Mouse (Mus musculus) testis, adult 2 months (tissue): Measurements from ENCODE around the gene Plet1.

Experiments
- CTCF ChIP-seq: fragments of 200-500 bp; IDR thresholded peaks from 2 replicates; pipeline ENCODE4 v1.5.1; 2012; ENCODE audit warnings: low read depth, mild to moderate bottlenecking, inconsistent platforms, low read length, moderate library complexity; ENCODE audit not compliant: control insufficient read depth, insufficient read depth, insufficient replicate concordance
- POLR2A ChIP-seq: fragments of 200-500 bp; IDR thresholded peaks from 2 replicates; pipeline ENCODE4 v1.6.1; 2012; ENCODE audit warnings: low read depth, mild to moderate bottlenecking, inconsistent platforms, low read length, moderate library complexity; ENCODE audit not compliant: control insufficient read depth

DNA sequence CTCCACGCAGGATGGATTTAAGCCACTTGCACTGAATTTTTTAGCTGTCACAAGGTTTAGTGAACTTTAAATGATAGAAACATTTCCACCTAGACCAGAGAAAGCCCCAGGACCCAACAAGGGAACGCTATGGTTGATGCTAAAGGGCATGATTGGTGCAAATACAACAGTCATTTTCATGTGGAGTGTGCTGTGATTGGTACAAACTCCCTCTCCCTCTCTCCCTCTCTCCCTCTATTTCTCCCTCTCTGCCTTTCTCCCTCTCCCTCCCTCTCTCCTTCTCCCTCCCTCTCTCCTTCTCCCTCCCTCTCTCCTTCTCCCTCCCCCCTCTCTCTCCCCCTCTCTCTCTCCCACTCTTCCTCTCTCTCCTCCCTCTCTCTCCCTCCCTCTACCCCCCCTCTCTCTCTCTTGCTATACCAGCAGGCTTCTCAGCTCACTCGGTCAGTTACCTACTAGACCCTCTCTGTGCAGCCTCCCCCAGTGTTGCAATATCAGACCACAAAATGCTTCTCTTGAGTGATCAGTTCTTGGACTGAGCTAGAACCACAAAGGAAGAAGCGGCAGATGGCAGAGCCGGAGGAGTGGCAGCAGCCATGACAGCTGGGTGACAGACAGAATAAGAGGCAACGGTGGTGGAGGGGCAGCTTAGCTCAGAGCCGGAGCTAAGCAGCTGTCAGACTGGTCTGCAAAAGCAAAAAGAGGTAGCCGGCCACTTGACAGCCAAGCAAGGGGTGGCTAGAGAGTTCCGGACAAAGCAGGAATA, 42.7 kb upstream of the Plet1 start:
- TF ChIP-seq POLR2A (no peak), CTCF (no peak)
